Mouse (Mus musculus): Measurements from ENCODE around the gene Gm21818.
"Not testable (repeated sequence)": the region's sequence is repeated elsewhere in the genome, so short reads cannot be mapped to it uniquely, and the experiment has no call there.

DNA sequence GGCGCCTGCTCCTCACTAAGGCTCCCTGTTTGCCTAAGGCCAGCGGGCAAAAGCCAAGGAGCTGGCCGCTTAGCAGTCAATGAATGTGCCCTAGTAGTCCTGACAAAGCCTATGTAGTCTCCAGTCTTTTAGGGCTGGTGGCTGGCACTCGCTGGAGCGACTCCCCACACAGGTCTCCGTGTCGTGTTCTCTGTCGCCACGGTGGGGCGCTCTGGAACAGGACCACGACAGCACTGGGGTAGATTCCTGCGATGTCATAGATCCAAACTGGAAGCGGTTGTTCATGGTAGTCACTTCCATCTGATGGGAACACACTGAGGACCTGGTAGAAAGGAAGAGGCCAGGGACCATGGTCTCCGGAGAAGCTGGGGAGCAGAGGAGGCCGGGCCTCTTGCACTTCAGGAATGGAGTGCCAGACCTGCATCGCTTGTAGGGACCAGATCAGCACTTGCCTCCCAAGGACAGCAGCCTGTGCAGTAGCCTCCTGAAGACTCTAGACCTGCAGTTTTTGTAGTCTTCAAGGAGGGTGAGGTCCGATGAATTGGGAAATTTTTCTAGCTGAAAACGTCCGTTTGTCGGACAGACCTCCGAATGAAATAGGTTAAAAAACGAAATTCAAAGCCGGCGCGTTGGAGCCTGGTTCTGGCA, 50.9 kb downstream of the Gm21818 start:
- not testable (repeated sequence) for TF ChIP-seq GATA1 (IDR thresholded peaks at IDR 0.05; ENCODE audit: borderline replicate concordance, low read length); FLI1 (IDR thresholded peaks at IDR 0.05; ENCODE audit: low read length)

Data from megakaryocyte, embryonic 14.5 days (primary cell).